Mouse (Mus musculus): ENCODE data around the gene Taar5. TPM values are rescaled to one million over a fixed set of nuclear protein-coding genes. Genes with fewer than 3 reads are reported as not detected.

Gene Taar5
- total RNA-seq, 4 experiments from 2014 or later = not detected

DNA sequence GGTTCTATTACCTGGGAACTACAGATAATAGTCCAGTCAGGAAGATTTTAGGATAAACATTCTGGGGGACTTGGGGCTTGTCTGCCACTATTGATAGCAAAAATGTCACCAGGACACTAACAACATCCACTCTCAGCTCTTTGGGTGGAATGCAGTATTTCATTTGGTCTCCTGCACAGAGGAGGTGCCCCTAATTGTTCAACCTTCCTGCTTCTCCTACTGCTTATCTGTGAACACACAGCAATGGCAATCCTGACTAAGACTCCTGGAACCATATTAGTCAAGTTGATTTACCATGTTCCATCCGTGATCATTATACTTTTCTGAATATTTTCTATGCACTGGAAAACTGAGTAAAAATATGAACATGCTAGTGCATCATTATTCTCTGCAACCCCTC is 37.6 kb downstream of the Taar5 start:
- DNase-seq (ENCODE audit: low spot score in 2 of 2) = no peak

Other genes with a start within 250 kb of the Taar5 start
- gene Rps12, start 183.4 kb upstream of the Taar5 start, total RNA-seq (2022) = 100 to 1,000 TPM; 127 to 219 (median 169) TPM
- gene Slc18b1, start 173.7 kb upstream of the Taar5 start, total RNA-seq (2022) = 1 to 10 TPM; 4.6 to 8.3 (median 6.0) TPM
- under 1 TPM in 2 of 4 experiments, not detected in 2; 0.17 to 0.21 TPM for gene Vnn3, start 119.2 kb upstream of the Taar5 start, total RNA-seq (2022)
- under 1 TPM in 2 of 4 experiments, not detected in 2; 0.13 to 0.35 TPM for gene Vnn1, start 76.0 kb upstream of the Taar5 start, total RNA-seq (2022)
- gene Taar1, start 50.4 kb upstream of the Taar5 start, total RNA-seq (2022) = not detected
- gene Taar2, start 32.1 kb upstream of the Taar5 start, total RNA-seq (2022) = not detected
- not detected for gene Taar3, start 21.1 kb upstream of the Taar5 start, total RNA-seq (2022)
- gene Taar4, start 10.2 kb upstream of the Taar5 start, total RNA-seq (2022) = not detected
- not detected for gene Taar6, start 14.9 kb downstream of the Taar5 start, total RNA-seq (2022)
- gene Taar7a, start 22.8 kb downstream of the Taar5 start, total RNA-seq (2022) = not detected
- gene Taar7b, start 29.2 kb downstream of the Taar5 start, total RNA-seq (2022) = not detected
- not detected for gene Taar7d, start 56.5 kb downstream of the Taar5 start, total RNA-seq (2022)
- not detected for gene Taar7e, start 66.9 kb downstream of the Taar5 start, total RNA-seq (2022)
- not detected for gene Taar7f, start 78.8 kb downstream of the Taar5 start, total RNA-seq (2022)
- not detected for gene Taar8a, start 105.8 kb downstream of the Taar5 start, total RNA-seq (2022)
- not detected for gene Taar8b, start 121.6 kb downstream of the Taar5 start, total RNA-seq (2022)
- gene Taar8c, start 131.2 kb downstream of the Taar5 start, total RNA-seq (2022) = not detected
- gene Taar9, start 138.8 kb downstream of the Taar5 start, total RNA-seq (2022) = not detected
- gene Stx7, start 178.6 kb downstream of the Taar5 start, total RNA-seq (2022) = 10 to 100 TPM; 22.1 to 28.8 (median 24.4) TPM